Mouse (Mus musculus) E14TG2a.4 (cell line): ENCODE data around the gene Pde4d.

Experiments used
- CTCF ChIP-seq: conservative IDR thresholded peaks from 2 replicates; pipeline ENCODE4 v1.5.1; 2014; ENCODE audit warnings: low read length
- POU5F1 ChIP-seq: IDR thresholded peaks from 2 replicates; pipeline ENCODE4 v1.6.1; 2014; ENCODE audit warnings: low read length, borderline replicate concordance

- no peak for TF ChIP-seq CTCF
- no peak for TF ChIP-seq POU5F1
Measured at GRCm38 (mm10) chr13:108428809-108429208, 20.9 kb upstream of the Pde4d start.
